15 mouse cellular contexts compared by ENCODE assay signal in the genomic region with DNA sequence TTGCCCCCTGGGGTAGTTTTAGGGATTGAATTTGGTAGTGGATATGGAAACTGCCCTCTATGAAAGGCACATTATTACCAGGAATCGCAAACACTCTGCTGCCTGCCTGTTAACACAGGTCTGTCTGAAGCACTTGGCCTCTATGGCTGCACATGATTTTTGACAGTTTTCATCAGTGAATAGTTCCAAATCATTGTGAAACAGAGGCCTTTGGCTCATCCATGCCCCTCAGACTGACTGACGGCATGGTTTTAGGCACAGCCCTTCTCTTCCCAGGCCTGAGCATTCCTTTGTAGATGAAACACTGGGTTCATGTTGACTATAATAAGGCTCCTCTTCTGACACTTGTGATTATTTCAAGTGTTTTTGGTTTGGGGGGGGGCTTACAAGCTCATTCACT.
"Had no signal": no experiment of that assay in that cellular context is flagged by ENCODE, and none has a peak within 500 bp of the region (broad histone marks: within the 10 kb centered on the region; RNA-seq: fewer than 3 reads in every experiment).

No protein-coding gene starts in this region.

- DNase-seq: liver, postnatal 0 days; lung, adult 2 months; lung, postnatal 10 days; right cerebral cortex, postnatal 14 days; thymus, adult 2 months; thymus, postnatal 25 days; thymus, postnatal 4 days had no signal

- H3K27me3 ChIP-seq: lung, embryonic 15.5 days; midbrain, embryonic 12.5 days; midbrain, embryonic 15.5 days; neural tube, embryonic 12.5 days; stomach, embryonic 15.5 days had no signal

- ATAC-seq: liver, postnatal 0 days; midbrain, embryonic 15.5 days had no signal

- H3K9ac ChIP-seq: liver, postnatal 0 days; lung, embryonic 15.5 days; midbrain, embryonic 12.5 days; midbrain, embryonic 15.5 days; neural tube, embryonic 12.5 days; stomach, embryonic 15.5 days had no signal

- H3K36me3 ChIP-seq: lung, embryonic 15.5 days; midbrain, embryonic 12.5 days; midbrain, embryonic 15.5 days; neural tube, embryonic 12.5 days; stomach, embryonic 15.5 days had no signal

- H3K4me3 ChIP-seq: lung, embryonic 15.5 days; megakaryocyte, embryonic 14.5 days; midbrain, embryonic 12.5 days; midbrain, embryonic 15.5 days; neural tube, embryonic 12.5 days; stomach, embryonic 15.5 days had no signal

- H3K27ac ChIP-seq: lung, embryonic 15.5 days; macrophage; midbrain, embryonic 12.5 days; midbrain, embryonic 15.5 days; neural tube, embryonic 12.5 days; stomach, embryonic 15.5 days; stomach, postnatal 0 days had no signal

- H3K4me1 ChIP-seq: megakaryocyte, embryonic 14.5 days; midbrain, embryonic 12.5 days; midbrain, embryonic 15.5 days; neural tube, embryonic 12.5 days; stomach, embryonic 15.5 days had no signal

- H3K9me3 ChIP-seq: lung, embryonic 15.5 days; megakaryocyte, embryonic 14.5 days; midbrain, embryonic 12.5 days; midbrain, embryonic 15.5 days; neural tube, embryonic 12.5 days; stomach, embryonic 15.5 days had no signal

- H3K4me2 ChIP-seq: lung, embryonic 15.5 days; midbrain, embryonic 12.5 days; midbrain, embryonic 15.5 days; neural tube, embryonic 12.5 days; stomach, embryonic 15.5 days had no signal
